Mouse (Mus musculus): ENCODE measurements around the gene Snx32. TPM values are rescaled to one million over a fixed set of nuclear protein-coding genes. Genes with fewer than 3 reads are reported as not detected.

Snx32 gene
- polyA plus RNA-seq, 1 experiment from 2014 or later: 8.6 TPM

- H3K27me3 ChIP-seq (ENCODE audit: control insufficient read depth, insufficient read depth, low read length): no peaks in the 10 kb centered on the region
Measured at GRCm38 (mm10) chr19:5483386-5484359, 26.7 kb downstream of the Snx32 start.

GRCm38 (mm10) chr19:5481398-5481797 is 28.9 kb downstream of the Snx32 start:
- no peak overlapping the region for H3K4me2 ChIP-seq (ENCODE audit: low read depth, severe bottlenecking)
- no peak overlapping the region for H3K4me3 ChIP-seq (ENCODE audit: low read depth, low read length)
- WGBS: 91% methylated on average over 10 of the region's 10 CpGs

More at GRCm38 (mm10) chr19:5483386-5484359, 26.7 kb downstream of the Snx32 start:
- 93% methylated on average over 19 of the region's 19 CpGs for WGBS
- no peak overlapping the region for H3K27ac ChIP-seq (replicated peaks; ENCODE audit: low read depth, low read length)
- H3K4me1 ChIP-seq (ENCODE audit: control insufficient read depth, insufficient read depth, low read length): peaks cover 4% of the 10 kb centered on the region; the same call in 1 of the 2 replicates
- H3K36me3 ChIP-seq (ENCODE audit: control insufficient read depth, insufficient read depth, low read length): peaks cover 13% of the 10 kb centered on the region
- H3K9me3 ChIP-seq (ENCODE audit: control insufficient read depth, low read length): no peaks in the 10 kb centered on the region
- no peak overlapping the region for H3K4me2 ChIP-seq (ENCODE audit: low read depth, severe bottlenecking)
- H3K4me3 ChIP-seq (ENCODE audit: low read depth, low read length): no peak overlapping the region
- no peak overlapping the region for H3K9ac ChIP-seq (ENCODE audit: low read length)
- no peak for DNase-seq (ENCODE audit: low spot score)
- ATAC-seq (ENCODE audit: insufficient number of reproducible peaks, low FRiP score, low TSS enrichment, low read depth): no peak

GRCm38 (mm10) chr19:5480016-5480415 is 30.3 kb downstream of the Snx32 start:
- DNase-seq (ENCODE audit: low spot score): no peak
- 92% methylated on average over 10 of the region's 10 CpGs for WGBS
- Histone ChIP-seq H3K9me3 (ENCODE audit: control insufficient read depth, low read length) (no peaks in the 10 kb centered on the region), H3K27me3 (ENCODE audit: control insufficient read depth, insufficient read depth, low read length) (no peaks in the 10 kb centered on the region), H3K4me1 (ENCODE audit: control insufficient read depth, insufficient read depth, low read length) (peaks cover 10% of the 10 kb centered on the region), H3K9ac (ENCODE audit: low read length) (no peak overlapping the region), H3K36me3 (ENCODE audit: control insufficient read depth, insufficient read depth, low read length) (peaks cover 12% of the 10 kb centered on the region), H3K4me3 (ENCODE audit: low read depth, low read length) (no peak overlapping the region), H3K27ac (replicated peaks; ENCODE audit: low read depth, low read length) (no peak overlapping the region), H3K4me2 (ENCODE audit: low read depth, severe bottlenecking) (no peak overlapping the region)
- ATAC-seq (ENCODE audit: insufficient number of reproducible peaks, low FRiP score, low TSS enrichment, low read depth): no peak

More at GRCm38 (mm10) chr19:5481398-5481797, 28.9 kb downstream of the Snx32 start:
- no peaks in the 10 kb centered on the region for H3K9me3 ChIP-seq (ENCODE audit: control insufficient read depth, low read length)
- H3K27ac ChIP-seq (replicated peaks; ENCODE audit: low read depth, low read length): no peak overlapping the region
- no peak for ATAC-seq (ENCODE audit: insufficient number of reproducible peaks, low FRiP score, low TSS enrichment, low read depth)
- H3K9ac ChIP-seq (ENCODE audit: low read length): no peak overlapping the region
- H3K4me1 ChIP-seq (ENCODE audit: control insufficient read depth, insufficient read depth, low read length): no peaks in the 10 kb centered on the region
- no peak for DNase-seq (ENCODE audit: low spot score)
- no peaks in the 10 kb centered on the region for H3K27me3 ChIP-seq (ENCODE audit: control insufficient read depth, insufficient read depth, low read length)
- peaks cover 13% of the 10 kb centered on the region for H3K36me3 ChIP-seq (ENCODE audit: control insufficient read depth, insufficient read depth, low read length)

GRCm38 (mm10) chr19:5477668-5478300 is 32.6 kb downstream of the Snx32 start:
- H3K9me3 ChIP-seq (ENCODE audit: control insufficient read depth, low read length): no peaks in the 10 kb centered on the region
- H3K27ac ChIP-seq (replicated peaks; ENCODE audit: low read depth, low read length): no peak overlapping the region
- H3K27me3 ChIP-seq (ENCODE audit: control insufficient read depth, insufficient read depth, low read length): no peaks in the 10 kb centered on the region
- H3K4me3 ChIP-seq (ENCODE audit: low read depth, low read length): no peak overlapping the region
- DNase-seq (ENCODE audit: low spot score): no peak
- WGBS: 92% methylated on average over 18 of the region's 18 CpGs
- no peak overlapping the region for H3K9ac ChIP-seq (ENCODE audit: low read length)
- peaks cover 10% of the 10 kb centered on the region for H3K4me1 ChIP-seq (ENCODE audit: control insufficient read depth, insufficient read depth, low read length)
- H3K36me3 ChIP-seq (ENCODE audit: control insufficient read depth, insufficient read depth, low read length): peaks cover 4% of the 10 kb centered on the region; the same call in 1 of the 2 replicates
- ATAC-seq (ENCODE audit: insufficient number of reproducible peaks, low FRiP score, low TSS enrichment, low read depth): no peak
- no peak overlapping the region for H3K4me2 ChIP-seq (ENCODE audit: low read depth, severe bottlenecking)

GRCm38 (mm10) chr19:5477004-5477667 is 33.2 kb downstream of the Snx32 start:
- H3K9me3 ChIP-seq (ENCODE audit: control insufficient read depth, low read length): no peaks in the 10 kb centered on the region
- ATAC-seq (ENCODE audit: insufficient number of reproducible peaks, low FRiP score, low TSS enrichment, low read depth): no peak
- no peak for DNase-seq (ENCODE audit: low spot score)
- H3K4me1 ChIP-seq (ENCODE audit: control insufficient read depth, insufficient read depth, low read length): peaks cover 10% of the 10 kb centered on the region
- H3K9ac ChIP-seq (ENCODE audit: low read length): no peak overlapping the region
- no peak overlapping the region for H3K27ac ChIP-seq (replicated peaks; ENCODE audit: low read depth, low read length)
- H3K36me3 ChIP-seq (ENCODE audit: control insufficient read depth, insufficient read depth, low read length): peaks cover 4% of the 10 kb centered on the region; the same call in 1 of the 2 replicates
- WGBS: 83% methylated on average over 10 of the region's 10 CpGs
- H3K4me3 ChIP-seq (ENCODE audit: low read depth, low read length): no peak overlapping the region
- no peaks in the 10 kb centered on the region for H3K27me3 ChIP-seq (ENCODE audit: control insufficient read depth, insufficient read depth, low read length)
- no peak overlapping the region for H3K4me2 ChIP-seq (ENCODE audit: low read depth, severe bottlenecking)

- Histone ChIP-seq H3K27me3 (ENCODE audit: control insufficient read depth, insufficient read depth, low read length) (no peaks in the 10 kb centered on the region), H3K9me3 (ENCODE audit: control insufficient read depth, low read length) (no peaks in the 10 kb centered on the region), H3K9ac (ENCODE audit: low read length) (peak overlapping the region; percentile 87), H3K4me3 (ENCODE audit: low read depth, low read length) (peak overlapping the region; percentile 60), H3K36me3 (ENCODE audit: control insufficient read depth, insufficient read depth, low read length) (0 out of 2 replicates have a peak, but pooled peaks cover 2% of the 10 kb centered on the region), H3K4me1 (ENCODE audit: control insufficient read depth, insufficient read depth, low read length) (peaks cover 10% of the 10 kb centered on the region), H3K4me2 (ENCODE audit: low read depth, severe bottlenecking) (peak overlapping the region; percentile 88), H3K27ac (replicated peaks; ENCODE audit: low read depth, low read length) (peak overlapping the region; percentile 87)
- DNase-seq (ENCODE audit: low spot score) (no peak), ATAC-seq (ENCODE audit: insufficient number of reproducible peaks, low FRiP score, low TSS enrichment, low read depth) (0 out of 2 replicates have a peak, but pooled peaks have one; percentile 13)
- 19% methylated on average over 13 of the region's 13 CpGs for WGBS
Measured at GRCm38 (mm10) chr19:5475069-5475714, 35.1 kb downstream of the Snx32 start.

- under 1% methylated on average over 45 of the region's 68 CpGs for WGBS
- H3K27me3 ChIP-seq (ENCODE audit: control insufficient read depth, insufficient read depth, low read length): no peaks in the 10 kb centered on the region
- H3K36me3 ChIP-seq (ENCODE audit: control insufficient read depth, insufficient read depth, low read length): 0 out of 2 replicates have a peak, but pooled peaks cover under 1% of the 10 kb centered on the region
- H3K4me3 ChIP-seq (ENCODE audit: low read depth, low read length): peak overlapping the region; percentile 60
- peak overlapping the region; percentile 88 for H3K4me2 ChIP-seq (ENCODE audit: low read depth, severe bottlenecking)
- ATAC-seq (ENCODE audit: insufficient number of reproducible peaks, low FRiP score, low TSS enrichment, low read depth) (peak; percentile 65), DNase-seq (ENCODE audit: low spot score) (peak; percentile 61)
- H3K9ac ChIP-seq (ENCODE audit: low read length): peak overlapping the region; percentile 87
- peaks cover 10% of the 10 kb centered on the region for H3K4me1 ChIP-seq (ENCODE audit: control insufficient read depth, insufficient read depth, low read length)
- peak overlapping the region; percentile 87 for H3K27ac ChIP-seq (replicated peaks; ENCODE audit: low read depth, low read length)
- no peaks in the 10 kb centered on the region for H3K9me3 ChIP-seq (ENCODE audit: control insufficient read depth, low read length)
Measured at GRCm38 (mm10) chr19:5474281-5475068, 35.9 kb downstream of the Snx32 start.

All from limb, embryonic 11.5 days (tissue).